Mouse (Mus musculus) layer of hippocampus, adult 9-11 months (tissue): ENCODE results near the gene Pdzrn3.

Experiments
- DNase-seq: peaks from one replicate; pipeline ENCODE4 v3.0.0; 2022

Gene Pdzrn3

DNA sequence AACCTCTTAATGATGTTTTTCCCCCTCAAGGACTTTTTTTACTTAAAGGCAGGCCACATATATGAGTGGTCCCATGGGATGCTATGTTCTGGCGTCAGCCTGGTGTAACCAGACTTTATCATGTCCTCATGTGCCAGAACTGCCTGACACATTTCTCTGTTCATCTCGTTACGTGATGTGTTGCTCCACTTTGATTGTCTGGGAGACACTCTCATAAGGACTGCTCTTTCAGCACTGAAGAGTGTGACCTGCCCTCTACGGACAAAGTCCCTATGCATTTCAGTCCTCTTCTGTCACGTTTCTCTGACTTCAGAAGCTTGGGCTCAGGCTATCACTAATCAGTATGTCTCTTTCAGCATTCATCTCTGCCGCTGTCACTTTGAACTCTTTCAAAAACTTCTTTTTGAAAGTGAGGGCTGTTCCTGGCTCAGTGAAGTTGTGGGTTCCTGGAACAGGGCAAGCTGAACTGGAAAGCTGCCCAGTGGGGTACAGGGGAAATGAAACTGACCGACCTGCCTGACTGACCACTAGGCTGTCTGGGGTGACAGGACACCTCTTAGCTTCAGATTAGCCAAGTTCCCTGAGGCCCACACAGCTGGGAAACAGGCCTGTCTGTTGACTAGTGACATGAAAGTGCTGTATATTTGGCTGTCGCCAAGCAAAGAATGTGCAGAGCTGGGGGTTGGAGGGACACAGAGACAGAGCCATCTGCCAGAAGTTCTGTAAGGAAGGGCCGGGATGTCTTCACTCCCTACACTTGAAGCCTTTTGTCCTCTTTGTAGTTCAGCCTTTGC is 10.7 kb downstream of the Pdzrn3 start:
- DNase-seq, result no peak

DNA sequence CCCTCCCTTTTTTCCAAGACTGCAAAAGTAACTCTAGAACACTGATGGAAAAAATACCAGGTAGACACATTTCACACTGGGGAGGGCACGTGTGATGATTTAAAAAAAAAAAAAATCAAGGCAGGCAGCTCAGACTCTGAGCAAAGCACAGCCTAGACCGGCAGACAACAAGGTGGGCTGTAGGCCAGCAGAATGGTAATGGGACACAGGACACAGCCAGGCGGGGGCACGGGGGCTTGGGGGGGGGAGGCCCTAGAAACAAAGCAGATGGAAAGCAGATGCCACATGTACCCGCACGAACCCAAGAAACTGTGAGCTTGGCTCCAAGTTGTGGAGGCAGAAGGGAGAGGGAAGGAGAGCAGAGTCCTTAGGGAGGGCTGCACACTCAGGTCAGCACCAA is 11.9 kb downstream of the Pdzrn3 start:
- DNase-seq, result no peak

DNA sequence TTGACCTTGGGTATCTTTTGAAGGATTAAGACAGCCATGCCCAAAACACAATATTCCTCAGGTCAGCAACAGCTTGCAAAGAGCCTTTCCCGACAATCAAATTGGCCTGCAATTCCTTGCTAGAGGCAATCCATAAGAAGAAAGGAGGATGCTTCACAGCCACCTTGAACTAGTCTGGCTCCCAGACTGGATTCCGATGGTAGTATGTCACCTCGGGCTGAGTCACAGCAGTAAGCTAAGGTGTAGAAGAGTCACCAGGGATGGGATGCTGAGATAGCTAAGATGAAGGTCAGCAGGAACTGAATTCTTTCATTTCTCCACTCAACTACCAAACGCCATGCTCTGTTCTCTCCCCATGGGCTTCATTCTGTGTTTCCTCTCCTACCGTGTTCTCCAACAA is 13.8 kb downstream of the Pdzrn3 start:
- DNase-seq, result no peak

- DNase-seq, result no peak
Measured at GRCm38 (mm10) chr6:101362728-101363127, 15.0 kb downstream of the Pdzrn3 start.

GRCm38 (mm10) chr6:101362268-101362667 is 15.4 kb downstream of the Pdzrn3 start:
- no peak for DNase-seq

DNA sequence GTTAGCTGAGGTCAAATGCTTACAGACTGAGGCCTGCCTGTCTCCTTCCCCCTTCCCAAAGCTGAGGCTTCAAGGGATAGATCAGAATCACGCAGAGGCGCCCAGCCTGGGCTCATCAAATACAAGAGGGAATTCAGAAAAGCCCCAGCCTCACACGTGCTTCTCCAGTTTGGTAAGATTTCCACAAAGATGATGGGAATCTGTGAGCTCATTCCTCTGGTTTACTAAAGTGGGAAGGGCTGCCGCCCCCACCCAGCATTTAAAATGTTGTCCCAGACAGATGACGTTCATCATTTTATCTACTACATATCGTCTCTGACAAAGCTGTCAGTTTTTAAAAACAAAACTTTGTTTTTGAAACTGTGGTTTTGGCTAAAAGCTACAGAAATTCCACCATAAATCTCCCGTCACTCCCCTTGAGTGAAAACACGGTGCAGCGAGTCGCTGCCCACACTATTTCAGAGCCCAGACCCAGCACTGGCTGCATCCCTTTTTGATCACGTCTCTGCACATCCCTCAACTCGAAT is 17.4 kb downstream of the Pdzrn3 start:
- DNase-seq, result no peak

DNA sequence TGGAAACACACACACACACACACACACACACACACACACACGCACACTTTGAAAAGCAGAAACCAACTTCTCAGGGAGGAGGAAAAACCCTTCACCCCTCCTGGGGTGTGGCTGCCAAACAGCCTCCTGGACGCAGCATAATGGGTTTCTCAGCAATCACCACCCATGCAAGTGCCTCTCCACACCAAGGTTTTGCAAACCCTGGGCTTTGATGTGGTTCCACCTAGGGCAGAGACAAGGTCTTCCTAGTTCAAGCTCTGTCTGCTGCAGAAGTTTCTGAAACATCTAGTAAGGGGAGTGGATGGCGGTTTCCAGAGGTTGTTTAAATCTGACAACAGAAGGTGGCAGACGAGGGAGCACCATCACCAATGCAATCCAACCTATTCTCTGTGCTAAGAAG is 18.1 kb downstream of the Pdzrn3 start:
- no peak for DNase-seq

DNA sequence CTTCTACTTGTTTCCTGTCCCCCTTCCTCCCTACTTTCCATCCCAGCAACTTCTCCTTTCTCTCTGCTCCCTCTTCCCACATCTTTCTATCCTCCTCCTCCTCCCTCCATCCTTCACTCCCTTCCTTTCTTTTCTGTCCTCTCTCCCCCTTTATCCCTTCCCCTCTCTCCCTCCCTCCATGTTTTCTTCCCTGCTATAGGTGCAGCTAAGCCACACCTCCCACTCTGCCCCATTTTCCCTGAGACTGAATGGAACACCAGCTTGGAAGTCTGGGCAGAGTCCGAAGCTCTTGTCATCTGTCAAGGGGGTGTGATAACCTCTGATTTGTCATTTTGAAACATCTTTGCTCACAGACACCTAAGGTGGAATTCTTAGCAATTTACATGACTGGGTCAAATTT is 22.8 kb downstream of the Pdzrn3 start:
- no peak for DNase-seq

DNA sequence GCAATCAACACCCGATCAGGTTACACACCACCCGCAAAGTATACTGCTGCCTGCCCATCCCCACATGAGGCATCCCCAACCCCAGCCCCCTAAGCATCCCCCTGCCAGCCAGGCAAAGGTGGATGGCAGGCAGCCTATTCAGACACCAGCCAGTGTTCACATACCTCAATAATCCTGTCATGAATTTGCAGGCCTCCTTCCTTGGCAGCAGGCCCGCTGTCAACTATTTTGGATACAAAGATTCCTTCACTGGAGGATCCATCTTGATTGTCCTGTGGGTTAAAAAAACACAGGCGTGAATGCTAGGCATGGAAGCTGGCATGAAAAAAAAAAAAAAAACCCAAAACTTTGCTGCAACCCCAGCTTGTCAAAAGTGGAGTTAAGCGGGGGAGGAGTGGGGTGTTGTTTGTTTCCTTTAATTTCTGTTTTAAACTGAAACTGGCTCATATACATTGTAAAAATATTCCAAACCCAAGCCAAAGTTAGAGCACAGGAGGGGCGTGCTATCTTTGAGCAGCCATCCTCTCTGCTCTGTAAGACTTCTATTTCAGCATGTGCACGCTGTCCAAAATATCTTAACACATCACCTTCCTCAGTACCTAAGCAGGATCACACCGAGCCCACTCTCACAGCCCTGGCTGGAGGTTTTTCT is 23.3 kb downstream of the Pdzrn3 start:
- no peak for DNase-seq

DNA sequence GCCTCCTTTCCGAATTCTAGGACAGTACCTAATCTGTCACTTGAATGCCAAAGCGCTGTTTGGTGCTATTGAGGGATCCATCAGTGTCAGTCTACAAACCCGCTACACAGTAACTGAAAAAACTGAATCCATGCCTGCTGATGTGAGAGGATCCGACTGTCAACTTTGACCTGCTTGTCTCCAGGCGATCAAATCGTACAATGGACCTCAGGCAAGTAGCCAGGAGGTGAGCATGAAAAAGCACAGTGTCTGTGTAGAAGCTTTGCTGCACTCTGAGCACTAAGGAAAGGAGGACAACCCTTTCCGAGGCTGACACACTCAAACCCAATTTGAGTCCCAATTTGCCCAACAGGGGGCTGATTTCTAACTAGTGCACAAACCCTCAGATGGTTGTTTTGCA is 24.0 kb downstream of the Pdzrn3 start:
- no peak for DNase-seq

GRCm38 (mm10) chr6:101352626-101353025 is 25.1 kb downstream of the Pdzrn3 start:
- no peak for DNase-seq

DNA sequence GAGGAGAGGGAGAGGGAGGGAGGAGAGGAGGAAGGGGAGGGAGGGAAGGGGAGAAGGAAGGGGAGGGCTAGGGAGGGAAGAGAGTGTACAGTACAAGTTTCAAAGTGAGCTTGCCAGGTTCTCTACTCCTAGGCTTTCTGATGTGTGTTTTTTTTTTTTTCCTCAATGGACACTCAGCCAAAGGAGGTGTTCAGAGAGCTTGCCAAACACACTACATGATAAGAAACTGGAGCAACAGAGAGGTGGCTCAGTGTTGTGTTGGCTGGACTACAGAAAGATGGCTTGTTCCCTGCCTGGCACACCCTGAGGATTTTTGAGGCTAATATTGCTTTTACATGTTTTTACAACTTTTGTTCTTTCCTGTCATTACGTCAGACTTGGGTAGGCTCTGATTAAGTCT is 26.6 kb downstream of the Pdzrn3 start:
- no peak for DNase-seq

DNA sequence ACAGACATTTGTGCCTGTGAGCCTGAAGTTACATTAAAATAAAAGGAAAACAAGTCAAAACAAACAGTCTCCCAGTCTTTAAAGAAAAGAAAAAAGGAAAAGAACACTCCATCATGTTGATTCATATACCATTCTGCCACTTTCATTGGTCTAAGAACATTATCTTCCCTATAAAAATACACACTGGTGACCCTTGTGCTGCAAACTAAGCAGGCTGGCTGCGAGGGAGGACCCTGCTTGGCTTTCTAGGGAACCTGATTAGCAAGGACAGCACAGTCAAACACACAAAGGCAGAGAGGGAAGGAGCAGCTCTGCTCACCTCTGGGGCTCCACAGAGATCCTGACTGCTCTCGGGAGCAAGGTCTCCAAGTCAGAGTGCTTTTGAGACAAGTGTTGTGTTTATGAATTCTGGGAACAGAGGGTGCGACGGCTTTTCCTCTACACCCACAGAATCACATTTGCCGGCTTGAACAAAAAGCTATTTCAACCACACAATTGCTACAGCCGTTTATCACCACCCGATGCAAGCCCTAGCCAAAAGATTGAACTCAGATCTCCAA is 27.2 kb downstream of the Pdzrn3 start:
- no peak for DNase-seq

GRCm38 (mm10) chr6:101348496-101348895 is 29.2 kb downstream of the Pdzrn3 start:
- no peak for DNase-seq

GRCm38 (mm10) chr6:101340051-101340450 is 37.6 kb downstream of the Pdzrn3 start:
- DNase-seq, result no peak

GRCm38 (mm10) chr6:101337842-101338528 is 39.7 kb downstream of the Pdzrn3 start:
- no peak for DNase-seq

GRCm38 (mm10) chr6:101336660-101337059 is 41.0 kb downstream of the Pdzrn3 start:
- DNase-seq, result no peak

DNA sequence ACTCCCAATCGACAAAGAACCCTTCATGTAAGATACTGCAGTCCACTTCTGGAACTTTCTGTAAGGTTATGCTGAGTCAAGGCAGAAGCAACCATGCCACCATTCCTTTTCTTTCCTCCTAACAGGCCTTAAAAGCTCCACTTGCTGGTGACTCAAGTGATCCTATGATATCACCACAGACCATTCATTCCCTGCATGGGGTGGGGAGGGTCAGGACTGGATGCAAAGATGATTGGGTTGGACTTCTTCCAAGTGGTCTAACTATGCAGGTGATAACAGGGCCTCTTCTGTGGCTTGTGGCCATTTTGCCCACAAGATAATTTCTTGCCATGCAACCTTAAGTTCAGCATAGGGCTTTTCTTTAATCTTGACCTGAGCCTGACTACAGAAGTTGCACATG is 42.0 kb downstream of the Pdzrn3 start:
- DNase-seq, result no peak

DNA sequence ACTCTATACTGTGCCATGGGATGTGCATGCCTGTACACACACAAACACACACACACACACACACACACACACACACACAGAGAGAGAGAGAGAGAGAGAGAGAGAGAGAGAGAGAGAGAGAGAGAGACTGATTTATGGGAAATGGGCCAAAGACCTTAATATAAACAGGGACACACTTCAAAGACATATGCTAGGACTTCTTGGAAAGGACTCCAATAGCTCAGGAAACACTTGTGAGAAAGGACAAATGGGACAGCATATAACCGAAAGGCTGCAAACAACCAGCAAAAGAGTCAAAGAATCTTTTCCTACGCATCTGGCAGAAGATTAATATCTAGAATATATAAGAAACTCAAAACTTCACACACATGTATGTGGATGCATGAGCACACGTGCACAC is 43.2 kb downstream of the Pdzrn3 start:
- no peak for DNase-seq

GRCm38 (mm10) chr6:101330392-101330791 is 47.3 kb downstream of the Pdzrn3 start:
- DNase-seq, result no peak

GRCm38 (mm10) chr6:101329499-101329898 is 48.2 kb downstream of the Pdzrn3 start:
- DNase-seq, result no peak

DNA sequence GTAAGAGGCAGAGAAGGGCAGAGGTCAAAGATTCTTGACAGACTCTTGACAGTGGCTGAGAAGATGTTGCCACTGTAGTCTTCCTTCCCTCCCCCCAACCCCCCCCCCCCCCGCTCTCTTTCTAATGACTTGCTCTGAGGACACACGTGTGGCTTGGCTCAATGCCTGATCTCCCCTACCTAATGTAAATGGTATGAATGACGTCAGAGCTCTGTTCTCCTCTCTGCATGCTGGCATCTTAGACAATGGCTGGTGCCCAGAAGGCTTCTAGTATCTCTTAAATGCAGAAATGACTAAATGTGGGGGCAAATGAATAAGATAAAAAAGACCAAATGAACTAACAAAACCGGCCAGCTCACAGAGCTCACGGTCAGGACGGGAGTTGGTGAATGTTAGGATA is 49.2 kb downstream of the Pdzrn3 start:
- DNase-seq, result no peak

- DNase-seq, result no peak
Measured at GRCm38 (mm10) chr6:101327741-101328140, 50.0 kb downstream of the Pdzrn3 start.

DNA sequence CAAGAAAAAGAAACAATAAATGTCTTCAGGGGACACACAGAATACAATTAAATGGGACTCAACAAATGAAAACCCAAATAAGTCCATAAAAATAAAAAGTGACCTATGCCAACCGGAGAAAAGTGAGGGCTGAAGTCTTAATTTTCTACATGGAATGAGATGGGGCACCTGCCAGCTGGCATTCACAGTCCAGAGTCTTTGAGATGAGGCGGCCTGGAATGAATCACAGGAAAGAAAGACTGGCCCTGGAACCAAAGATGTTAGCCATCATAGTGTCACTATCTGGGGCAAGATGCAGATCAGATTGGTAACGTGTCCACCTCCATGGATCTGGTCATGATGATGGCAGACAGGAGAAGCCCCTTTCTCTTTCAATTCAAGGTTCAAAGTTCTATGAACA is 50.5 kb downstream of the Pdzrn3 start:
- no peak for DNase-seq
